Mouse (Mus musculus) bone marrow, adult 2 months (tissue): ENCODE results near the gene Foxb1.

Experiments used
- CTCF ChIP-seq: fragments of 200-500 bp; IDR thresholded peaks from 2 replicates; pipeline ENCODE4 v1.5.1; 2011; ENCODE audit warnings: low read length, control low read depth; ENCODE audit not compliant: control insufficient read depth, insufficient read depth
- POLR2A ChIP-seq: fragments of 200-500 bp; IDR thresholded peaks from 2 replicates; pipeline ENCODE4 v1.6.1; 2011; ENCODE audit warnings: low read depth, mild to moderate bottlenecking, control low read depth, low read length, borderline replicate concordance; ENCODE audit not compliant: control insufficient read depth

DNA sequence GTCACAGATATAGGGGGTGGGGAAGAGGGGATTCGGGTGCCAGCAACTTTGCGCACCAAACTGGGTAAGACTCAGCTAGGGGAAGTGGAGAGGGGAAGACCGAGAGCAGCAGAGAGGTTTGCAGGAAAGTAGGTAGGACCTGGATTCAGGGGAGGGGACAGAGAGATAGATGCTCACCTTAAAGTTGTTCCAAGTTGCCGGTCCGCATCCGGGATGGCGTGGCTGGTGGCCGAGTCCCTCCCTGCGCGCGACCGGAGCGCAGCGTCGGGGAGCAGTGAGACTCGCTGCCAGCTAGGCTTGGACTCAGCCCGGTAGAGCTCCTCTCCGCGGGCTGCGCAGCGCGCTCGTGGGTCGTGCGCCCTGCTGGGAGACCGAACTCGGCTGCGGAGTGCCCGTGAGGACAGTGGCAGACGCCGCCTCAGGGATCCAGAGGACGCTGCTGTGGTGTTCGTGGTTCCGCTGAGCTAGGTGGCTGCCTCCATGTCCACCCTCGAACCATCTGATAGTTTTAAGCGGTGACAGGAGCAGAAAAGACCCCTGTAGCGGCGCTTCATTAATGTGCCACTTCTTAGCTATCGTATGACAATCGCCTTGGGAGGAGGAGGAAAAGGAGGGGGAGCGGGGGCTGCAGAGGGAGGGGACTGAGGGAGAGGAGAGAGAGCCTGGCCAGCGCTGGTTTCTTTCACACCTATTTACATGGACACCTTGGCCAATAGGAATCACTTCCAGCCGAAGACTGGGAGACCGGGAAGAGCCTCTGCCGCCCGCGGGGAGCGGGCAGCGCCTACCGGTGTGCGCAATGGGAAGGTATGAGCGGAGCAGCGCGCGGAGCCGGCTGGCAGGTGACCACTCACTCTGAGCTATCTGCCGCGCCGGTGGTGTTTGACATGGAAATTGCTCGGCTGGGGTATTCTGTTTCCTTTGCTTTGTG lies at the start of gene Foxb1:
- TF ChIP-seq CTCF (no peak), POLR2A (no peak)
